Mouse (Mus musculus) 3T3-L1 (cell line): ENCODE measurements around the gene Ceacam1.

ENCODE experiments used
- DNase-seq: peaks from one replicate; pipeline ENCODE4 v3.0.0-alpha.2; 2015; ENCODE audit warnings: low read depth, low spot score

Gene Ceacam1

DNA sequence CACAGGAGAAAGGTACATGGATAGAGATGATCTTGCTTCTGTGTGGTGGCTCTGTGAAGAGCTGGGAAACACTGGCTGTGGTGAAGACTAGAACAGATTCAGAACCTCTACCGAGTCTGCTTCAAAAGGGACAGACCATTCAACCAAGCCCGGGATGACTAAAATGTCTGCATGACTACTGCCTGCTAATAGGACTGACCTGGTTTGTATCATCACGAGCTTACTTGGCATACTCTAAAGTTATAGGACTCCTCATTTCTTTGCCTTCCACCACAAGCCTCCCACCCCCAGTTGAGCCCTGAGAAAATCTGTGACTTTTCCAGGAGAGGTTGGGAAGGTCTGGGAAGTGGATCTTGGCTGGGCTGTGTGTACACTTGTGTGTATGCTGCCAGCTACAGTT, 65.5 kb downstream of the Ceacam1 start:
- DNase-seq: no peak
